Mouse (Mus musculus): ENCODE measurements around the gene Bmp6. TPM values are rescaled to one million over a fixed set of nuclear protein-coding genes. Genes with fewer than 3 reads are reported as not detected.

Gene Bmp6
- 1.3 and 3.3 TPM in 2 replicates for polyA plus RNA-seq (2011; ENCODE audit: insufficient read depth, insufficient read length, low replicate concordance, missing spikeins)

DNA sequence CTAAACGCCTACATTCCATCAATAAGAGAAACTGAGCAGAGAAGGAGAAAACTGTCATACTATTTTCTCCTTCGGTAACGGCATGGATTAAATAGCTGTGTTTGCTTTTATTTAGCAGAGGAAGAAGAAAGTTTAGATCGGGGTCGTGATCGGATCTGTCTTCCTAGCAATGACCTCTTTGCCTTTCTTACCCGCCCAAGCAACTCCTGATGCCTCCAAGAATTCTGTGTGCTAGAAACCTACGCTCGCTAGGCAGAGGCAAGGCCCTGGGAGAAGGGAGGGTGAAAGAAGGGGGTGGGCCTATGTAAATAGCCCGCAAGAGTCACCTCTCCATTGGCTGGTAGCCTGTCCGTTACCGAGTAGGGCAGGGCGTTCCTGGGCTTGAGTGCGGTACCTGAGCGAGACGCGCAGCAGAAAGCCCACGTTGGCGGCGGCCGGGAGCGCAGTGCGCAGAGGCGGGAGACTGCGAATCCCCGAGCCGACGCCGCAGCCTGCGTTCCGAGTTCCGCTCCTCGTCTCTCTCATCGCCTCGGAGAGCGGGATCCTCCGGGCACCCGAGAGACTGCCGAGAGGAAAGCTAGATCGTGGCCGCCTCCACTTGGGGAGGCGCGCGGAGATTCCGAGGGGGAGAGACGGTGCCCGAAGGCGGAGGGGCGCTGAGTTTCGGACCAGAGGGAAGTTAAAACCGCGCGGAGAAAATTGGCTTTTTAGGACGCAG lies at the start of gene Bmp6:
Gene Bmp6, plus strand, starts transcription at position 395 of the 718 bp plus-strand sequence.
- Histone ChIP-seq H3K4me1 (ENCODE audit: control insufficient read depth, insufficient read depth, low read length) (no peaks in the 10 kb centered on the region), H3K27ac (ENCODE audit: control insufficient read depth, insufficient read depth, low read depth, low read length, poor library complexity) (no peak within 1 kb of the TSS; the same call in 1 of the 2 replicates), H3K4me3 (replicated peaks; ENCODE audit: control insufficient read depth, low read depth, low read length) (no peak within 1 kb of the TSS)
- TF ChIP-seq POLR2A (IDR thresholded peaks at IDR 0.05; ENCODE audit: borderline replicate concordance, control insufficient read depth, low read depth, low read length) (no peak), CTCF (IDR thresholded peaks at IDR 0.05; ENCODE audit: control insufficient read depth, insufficient read depth, low read length) (no peak)
- 5% methylated on average over 54 of the region's 54 CpGs for WGBS

DNA sequence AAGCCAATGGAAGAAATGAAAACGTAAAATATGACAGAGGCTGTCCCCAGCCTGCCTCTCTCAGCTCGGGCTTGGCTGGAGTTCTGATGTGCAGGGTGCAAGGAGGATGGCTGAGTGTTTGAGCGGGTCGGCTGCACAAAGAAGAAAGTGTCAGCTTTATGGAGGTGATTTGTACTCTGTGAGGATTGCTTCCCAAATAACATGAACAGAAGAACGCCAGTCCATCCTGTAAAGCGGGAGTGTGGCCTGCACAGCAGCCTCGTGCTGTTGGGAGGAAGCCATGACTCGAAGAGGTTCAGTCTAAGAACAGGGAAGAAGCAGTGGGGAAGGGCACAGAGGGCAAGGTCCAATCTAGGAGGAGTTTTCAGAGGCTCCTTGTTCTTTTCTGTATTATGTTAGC lies 48.7 kb upstream of the Bmp6 start:
- no peak for TF ChIP-seq POLR2A (IDR thresholded peaks at IDR 0.05; ENCODE audit: borderline replicate concordance, control insufficient read depth, low read depth, low read length)
- TF ChIP-seq CTCF (IDR thresholded peaks at IDR 0.05; ENCODE audit: control insufficient read depth, insufficient read depth, low read length): no peak

DNA sequence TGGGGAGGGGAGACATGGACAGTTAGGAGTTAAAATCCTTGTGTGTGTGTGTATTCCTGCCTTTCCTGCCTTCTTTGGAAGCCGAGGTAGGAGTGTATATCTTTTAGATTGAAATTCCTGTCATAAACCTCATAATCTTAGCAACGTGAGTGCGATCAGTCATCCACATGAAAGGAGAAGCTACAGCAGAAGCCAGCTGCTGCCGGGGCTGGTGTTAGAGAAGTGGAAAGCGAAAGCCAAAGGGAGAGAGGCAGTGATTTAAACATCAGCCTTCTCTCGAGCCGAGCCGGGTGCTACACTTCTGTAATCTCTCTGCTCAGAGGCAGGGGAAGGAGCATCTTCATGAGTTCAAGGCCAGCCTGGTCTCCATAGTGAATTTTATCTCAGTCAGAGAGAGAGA lies 48.3 kb upstream of the Bmp6 start:
- 17% methylated on average over 8 of the region's 8 CpGs for WGBS
- Histone ChIP-seq H3K4me3 (replicated peaks; ENCODE audit: control insufficient read depth, low read depth, low read length) (no peak overlapping the region), H3K27ac (ENCODE audit: control insufficient read depth, insufficient read depth, low read depth, low read length, poor library complexity) (no peak overlapping the region), H3K4me1 (ENCODE audit: control insufficient read depth, insufficient read depth, low read length) (peaks cover 3% of the 10 kb centered on the region)
- no peak for TF ChIP-seq CTCF (IDR thresholded peaks at IDR 0.05; ENCODE audit: control insufficient read depth, insufficient read depth, low read length)

More for the DNA sequence above, 48.7 kb upstream of the Bmp6 start:
- peaks cover 3% of the 10 kb centered on the region for H3K4me1 ChIP-seq (ENCODE audit: control insufficient read depth, insufficient read depth, low read length)
- H3K4me3 ChIP-seq (replicated peaks; ENCODE audit: control insufficient read depth, low read depth, low read length): no peak overlapping the region
- H3K27ac ChIP-seq (ENCODE audit: control insufficient read depth, insufficient read depth, low read depth, low read length, poor library complexity): no peak overlapping the region
- WGBS: 63% methylated on average over 8 of the region's 8 CpGs

DNA sequence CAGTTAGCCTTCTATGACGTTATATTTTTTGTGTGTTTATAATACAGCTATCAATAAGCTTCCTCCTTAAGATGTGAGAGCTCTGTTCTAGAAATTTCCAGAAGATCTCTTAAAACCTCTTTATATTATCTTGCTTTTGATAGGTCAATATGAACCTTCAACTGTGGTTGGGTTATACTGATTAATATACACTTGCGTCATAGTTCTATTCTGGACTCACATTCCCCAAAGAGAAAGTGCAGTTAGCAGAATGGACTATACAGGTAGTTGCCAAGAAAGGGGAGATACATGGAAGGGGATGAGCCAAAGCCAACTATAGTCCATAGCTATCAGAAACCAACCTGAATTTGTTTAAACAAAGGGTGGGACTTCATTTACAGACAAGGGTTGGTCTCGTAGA lies 33.8 kb upstream of the Bmp6 start:
- no peaks in the 10 kb centered on the region for H3K4me1 ChIP-seq (ENCODE audit: control insufficient read depth, insufficient read depth, low read length)
- WGBS: 76% methylated on average over 3 of the region's 3 CpGs
- TF ChIP-seq CTCF (IDR thresholded peaks at IDR 0.05; ENCODE audit: control insufficient read depth, insufficient read depth, low read length): no peak
- no peak for TF ChIP-seq POLR2A (IDR thresholded peaks at IDR 0.05; ENCODE audit: borderline replicate concordance, control insufficient read depth, low read depth, low read length)
- no peak overlapping the region for H3K4me3 ChIP-seq (replicated peaks; ENCODE audit: control insufficient read depth, low read depth, low read length)
- H3K27ac ChIP-seq (ENCODE audit: control insufficient read depth, insufficient read depth, low read depth, low read length, poor library complexity): no peak overlapping the region

DNA sequence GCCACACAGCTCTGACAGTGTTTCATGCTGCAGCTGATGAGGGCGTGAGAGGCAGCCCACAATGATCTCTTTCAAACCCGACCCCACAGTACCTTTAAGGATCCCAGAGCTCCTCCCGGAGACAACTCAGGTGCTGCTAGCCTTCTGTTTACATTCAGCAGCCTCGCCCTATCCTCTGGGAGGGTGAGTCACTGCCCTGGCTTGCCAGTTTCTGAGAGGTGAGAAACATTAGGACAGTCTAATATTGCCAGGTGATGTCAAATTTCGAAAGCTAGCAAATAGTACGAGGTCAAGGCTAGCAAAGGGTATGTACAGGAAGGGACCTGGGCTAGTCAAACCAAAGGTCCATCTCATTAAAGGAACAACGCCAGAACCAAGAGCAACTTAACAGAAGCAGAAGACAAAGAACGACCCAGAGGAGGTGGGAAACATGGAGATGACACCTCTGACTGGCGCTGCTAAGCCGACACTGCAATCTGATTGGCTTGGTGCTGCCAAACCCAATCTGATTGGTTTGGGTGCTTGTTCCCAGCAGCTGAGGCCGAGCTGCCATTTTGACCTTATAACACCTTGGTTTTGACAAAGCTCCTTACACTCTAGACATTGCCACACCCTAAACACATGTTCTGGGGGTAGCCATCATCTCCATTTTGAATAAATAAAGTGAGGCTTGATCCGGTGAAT lies 32.4 kb upstream of the Bmp6 start:
- TF ChIP-seq POLR2A (IDR thresholded peaks at IDR 0.05; ENCODE audit: borderline replicate concordance, control insufficient read depth, low read depth, low read length) (no peak), CTCF (IDR thresholded peaks at IDR 0.05; ENCODE audit: control insufficient read depth, insufficient read depth, low read length) (no peak)
- WGBS: 81% methylated on average over 12 of the region's 12 CpGs
- Histone ChIP-seq H3K4me3 (replicated peaks; ENCODE audit: control insufficient read depth, low read depth, low read length) (no peak overlapping the region), H3K4me1 (ENCODE audit: control insufficient read depth, insufficient read depth, low read length) (no peaks in the 10 kb centered on the region), H3K27ac (ENCODE audit: control insufficient read depth, insufficient read depth, low read depth, low read length, poor library complexity) (no peak overlapping the region)

DNA sequence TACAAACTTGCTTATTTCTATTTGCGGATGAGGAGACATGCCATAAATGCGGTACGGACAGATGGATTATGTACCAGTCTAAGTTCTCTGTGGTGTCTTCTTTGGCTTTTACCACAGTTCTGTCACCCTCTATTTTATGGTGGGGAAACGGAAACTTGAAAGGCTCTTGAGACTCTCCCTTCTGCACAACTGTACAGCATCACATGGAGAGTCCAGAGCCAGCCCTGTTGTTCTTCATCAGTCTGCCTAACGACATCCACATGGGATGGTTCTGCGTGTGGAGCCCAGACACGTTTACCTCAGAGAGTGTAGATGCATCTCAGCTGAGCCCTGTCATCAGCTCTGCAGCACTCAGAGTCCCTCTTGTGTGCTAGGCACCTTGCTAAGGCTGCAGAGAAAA lies 30.3 kb upstream of the Bmp6 start:
- H3K4me3 ChIP-seq (replicated peaks; ENCODE audit: control insufficient read depth, low read depth, low read length): no peak overlapping the region
- no peak for TF ChIP-seq CTCF (IDR thresholded peaks at IDR 0.05; ENCODE audit: control insufficient read depth, insufficient read depth, low read length)
- TF ChIP-seq POLR2A (IDR thresholded peaks at IDR 0.05; ENCODE audit: borderline replicate concordance, control insufficient read depth, low read depth, low read length): no peak
- no peak overlapping the region for H3K27ac ChIP-seq (ENCODE audit: control insufficient read depth, insufficient read depth, low read depth, low read length, poor library complexity)
- WGBS: 78% methylated on average over 7 of the region's 7 CpGs
- H3K4me1 ChIP-seq (ENCODE audit: control insufficient read depth, insufficient read depth, low read length): no peaks in the 10 kb centered on the region

DNA sequence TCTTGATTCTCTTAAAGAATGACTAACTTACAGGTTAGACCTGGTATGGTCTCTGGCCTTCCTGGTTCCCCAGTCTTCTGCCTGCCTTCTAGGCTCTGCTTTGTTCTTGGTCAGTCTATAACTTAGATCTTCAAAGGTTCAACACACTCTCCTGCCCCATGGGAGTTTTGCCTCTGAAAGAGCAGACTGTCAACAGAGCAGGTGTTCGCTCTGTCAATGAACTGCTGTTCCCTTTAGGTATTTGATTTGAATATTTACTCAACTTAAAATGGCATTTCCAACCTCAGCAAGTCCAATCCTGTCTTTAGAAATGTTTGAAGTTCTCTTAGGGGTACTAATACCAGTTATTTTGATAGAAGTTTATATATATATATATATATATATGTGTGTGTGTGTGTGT lies 26.5 kb upstream of the Bmp6 start:
- WGBS: 87% methylated on average over 1 of the region's 1 CpGs
- no peak for TF ChIP-seq CTCF (IDR thresholded peaks at IDR 0.05; ENCODE audit: control insufficient read depth, insufficient read depth, low read length)
- TF ChIP-seq POLR2A (IDR thresholded peaks at IDR 0.05; ENCODE audit: borderline replicate concordance, control insufficient read depth, low read depth, low read length): no peak

DNA sequence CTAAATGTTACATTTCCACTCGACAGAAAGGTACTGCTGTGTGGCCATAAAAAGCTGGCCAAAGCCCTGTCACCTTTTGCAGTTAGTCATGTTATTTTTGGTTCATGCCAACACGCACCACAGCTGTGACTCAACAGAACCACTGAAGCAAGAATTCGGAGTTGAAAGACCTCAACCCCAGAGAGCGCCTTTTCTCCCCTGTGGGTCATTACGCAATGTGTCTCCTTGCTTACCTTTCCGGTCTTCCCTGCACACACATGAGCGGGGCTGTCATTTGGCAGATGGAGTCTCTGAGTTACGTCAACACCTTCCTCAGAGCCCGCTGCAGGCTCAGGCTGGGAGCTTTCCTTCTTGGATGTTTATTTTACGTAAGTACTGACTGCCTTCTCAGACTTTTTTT lies 24.6 kb upstream of the Bmp6 start:
- WGBS: 60% methylated on average over 10 of the region's 10 CpGs
- H3K27ac ChIP-seq (ENCODE audit: control insufficient read depth, insufficient read depth, low read depth, low read length, poor library complexity): no peak overlapping the region
- TF ChIP-seq CTCF (IDR thresholded peaks at IDR 0.05; ENCODE audit: control insufficient read depth, insufficient read depth, low read length) (no peak), POLR2A (IDR thresholded peaks at IDR 0.05; ENCODE audit: borderline replicate concordance, control insufficient read depth, low read depth, low read length) (no peak)
- H3K4me1 ChIP-seq (ENCODE audit: control insufficient read depth, insufficient read depth, low read length): no peaks in the 10 kb centered on the region
- no peak overlapping the region for H3K4me3 ChIP-seq (replicated peaks; ENCODE audit: control insufficient read depth, low read depth, low read length)

More for the DNA sequence above, 26.5 kb upstream of the Bmp6 start:
- Histone ChIP-seq H3K27ac (ENCODE audit: control insufficient read depth, insufficient read depth, low read depth, low read length, poor library complexity) (no peak overlapping the region), H3K4me1 (ENCODE audit: control insufficient read depth, insufficient read depth, low read length) (no peaks in the 10 kb centered on the region), H3K4me3 (replicated peaks; ENCODE audit: control insufficient read depth, low read depth, low read length) (no peak overlapping the region)
